Mouse (Mus musculus): ENCODE data around the gene Phf14.

Phf14 gene

GRCm38 (mm10) chr6:12021480-12021879 is 113.9 kb downstream of the Phf14 start:
- no peak for DNase-seq

GRCm38 (mm10) chr6:12023395-12023794 is 115.8 kb downstream of the Phf14 start:
- no peak for DNase-seq

GRCm38 (mm10) chr6:12026804-12027537 is 119.4 kb downstream of the Phf14 start:
- DNase-seq, result no peak

GRCm38 (mm10) chr6:12034561-12034960 is 127.0 kb downstream of the Phf14 start:
- DNase-seq, result no peak

GRCm38 (mm10) chr6:12038268-12038667 is 130.7 kb downstream of the Phf14 start:
- no peak for DNase-seq

- DNase-seq, result no peak
Observed at GRCm38 (mm10) chr6:12052884-12053283, 145.3 kb downstream of the Phf14 start.

GRCm38 (mm10) chr6:12054149-12054548 is 146.5 kb downstream of the Phf14 start:
- DNase-seq, result peak; percentile 62

GRCm38 (mm10) chr6:12058717-12059116 is 151.1 kb downstream of the Phf14 start:
- no peak for DNase-seq

GRCm38 (mm10) chr6:12059971-12060370 is 152.4 kb downstream of the Phf14 start:
- DNase-seq, result no peak

- DNase-seq, result no peak
Observed at GRCm38 (mm10) chr6:12060452-12061140, 153.0 kb downstream of the Phf14 start.

- DNase-seq, result no peak
Observed at GRCm38 (mm10) chr6:12067956-12068355, 160.3 kb downstream of the Phf14 start.

- no peak for DNase-seq
Observed at GRCm38 (mm10) chr6:12069357-12069756, 161.7 kb downstream of the Phf14 start.

- no peak for DNase-seq
Observed at GRCm38 (mm10) chr6:12074599-12074998, 167.0 kb downstream of the Phf14 start.

- DNase-seq, result no peak
Observed at GRCm38 (mm10) chr6:12077338-12077737, 169.7 kb downstream of the Phf14 start.

- DNase-seq, result no peak
Observed at GRCm38 (mm10) chr6:12077880-12078618, 170.4 kb downstream of the Phf14 start.

- no peak for DNase-seq
Observed at GRCm38 (mm10) chr6:12079260-12079659, 171.7 kb downstream of the Phf14 start.

- no peak for DNase-seq
Observed at GRCm38 (mm10) chr6:12080423-12080822, 172.8 kb downstream of the Phf14 start.

- no peak for DNase-seq
Observed at GRCm38 (mm10) chr6:12081722-12082121, 174.1 kb downstream of the Phf14 start.

GRCm38 (mm10) chr6:12082125-12082524 is 174.5 kb downstream of the Phf14 start:
- no peak for DNase-seq

GRCm38 (mm10) chr6:12082531-12083216 is 175.1 kb downstream of the Phf14 start:
- no peak for DNase-seq

GRCm38 (mm10) chr6:12084721-12085120 is 177.1 kb downstream of the Phf14 start:
- DNase-seq, result no peak

- DNase-seq, result no peak
Observed at GRCm38 (mm10) chr6:12089439-12089992, 181.9 kb downstream of the Phf14 start.

GRCm38 (mm10) chr6:12095716-12096115 is 188.1 kb downstream of the Phf14 start:
- no peak for DNase-seq
